Mouse (Mus musculus) forebrain, embryonic 16.5 days (tissue): ENCODE measurements around the gene Ankrd49. TPM values are rescaled to one million over a fixed set of nuclear protein-coding genes. Genes with fewer than 3 reads are reported as not detected.

Experiments
- ATAC-seq: fragments of 200-750 bp; cut with Nextera tagmentation; 2 replicates; pipeline ENCODE4 v1.8.0; 2017; ENCODE audit warnings: mild to moderate bottlenecking, moderate library complexity
- H3K27ac ChIP-seq: fragments of 300-500 bp; sonication (generic); 2 replicates; pipeline ENCODE4 v1.5.1; 2014; ENCODE audit warnings: low read length, control low read depth
- H3K27me3 ChIP-seq: fragments of 300-500 bp; sonication (generic); replicated peaks from 2 replicates; pipeline ENCODE4 v1.6.1; 2014; ENCODE audit warnings: low read length; ENCODE audit not compliant: control insufficient read depth, insufficient read depth
- H3K36me3 ChIP-seq: fragments of 300-500 bp; sonication (generic); 2 replicates; pipeline ENCODE4 v1.6.1; 2014; ENCODE audit not compliant: control insufficient read depth, insufficient read depth
- H3K4me1 ChIP-seq: fragments of 300-500 bp; sonication (generic); replicated peaks from 2 replicates; pipeline ENCODE4 v1.6.1; 2014; ENCODE audit warnings: low read length; ENCODE audit not compliant: control insufficient read depth, insufficient read depth
- H3K4me2 ChIP-seq: fragments of 300-500 bp; sonication (generic); 2 replicates; pipeline ENCODE4 v1.6.1; 2014; ENCODE audit warnings: mild to moderate bottlenecking, low read length, control low read depth
- H3K4me3 ChIP-seq: fragments of 300-500 bp; sonication (generic); replicated peaks from 2 replicates; pipeline ENCODE4 v1.5.1; 2014; ENCODE audit warnings: mild to moderate bottlenecking, low read length, control low read depth
- H3K9ac ChIP-seq: fragments of 300-500 bp; sonication (generic); replicated peaks from 2 replicates; pipeline ENCODE4 v1.6.1; 2014; ENCODE audit warnings: low read depth, low read length, control low read depth
- H3K9me3 ChIP-seq: fragments of 300-500 bp; sonication (generic); 2 replicates; pipeline ENCODE4 v1.6.1; 2016; ENCODE audit warnings: low read length; ENCODE audit not compliant: control insufficient read depth
- WGBS: fragments of 180-500 bp; shearing (Covaris S2); extraction: QIAGEN DNeasy Blood & Tissue Kit; methylation state at CpG from one replicate; pipeline ENCODE4 v1.1.7; 2014; 5-methylcytosine and 5-hydroxymethylcytosine counted together
- polyA plus RNA-seq: library from polyadenylated mRNA; unstranded; fragments of >200 nt; fragmentation: Nextera tagmentation; extraction: Ambion mirVana; gene quantifications from 2 replicates; pipeline ENCODE4 v1.2.1, GENCODE M21; 2015

Ankrd49 gene
- polyA plus RNA-seq, 1 experiment from 2014 or later = 43.7 TPM

GRCm38 (mm10) chr9:14778341-14778740 lies 6.3 kb downstream of the Ankrd49 start:
- Histone ChIP-seq H3K4me2 (no peak overlapping the region), H3K4me1 (no peaks in the 10 kb centered on the region), H3K9me3 (no peaks in the 10 kb centered on the region), H3K27me3 (no peaks in the 10 kb centered on the region), H3K9ac (no peak overlapping the region), H3K36me3 (peaks cover 14% of the 10 kb centered on the region), H3K4me3 (no peak overlapping the region), H3K27ac (no peak overlapping the region)
- WGBS = 37% methylated on average over 13 of the region's 13 CpGs
- no peak for ATAC-seq

GRCm38 (mm10) chr9:14773813-14774212 lies 10.8 kb downstream of the Ankrd49 start:
- Histone ChIP-seq H3K9ac (no peak overlapping the region), H3K4me1 (peaks cover 3% of the 10 kb centered on the region; the same call in 1 of the 2 replicates), H3K4me3 (no peak overlapping the region), H3K4me2 (no peak overlapping the region), H3K36me3 (no peaks in the 10 kb centered on the region), H3K27ac (no peak overlapping the region), H3K27me3 (no peaks in the 10 kb centered on the region), H3K9me3 (no peaks in the 10 kb centered on the region)
- ATAC-seq = no peak
- 42% methylated on average over 2 of the region's 2 CpGs for WGBS

GRCm38 (mm10) chr9:14772074-14772473 lies 12.6 kb downstream of the Ankrd49 start:
- no peaks in the 10 kb centered on the region for H3K36me3 ChIP-seq
- no peak overlapping the region for H3K27ac ChIP-seq
- H3K4me2 ChIP-seq = no peak overlapping the region
- no peak for ATAC-seq
- no peak overlapping the region for H3K4me3 ChIP-seq
- H3K4me1 ChIP-seq = peaks cover 3% of the 10 kb centered on the region; the same call in 1 of the 2 replicates
- H3K27me3 ChIP-seq = no peaks in the 10 kb centered on the region
- no peaks in the 10 kb centered on the region for H3K9me3 ChIP-seq
- WGBS = 79% methylated on average over 2 of the region's 2 CpGs
- H3K9ac ChIP-seq = no peak overlapping the region

GRCm38 (mm10) chr9:14770803-14771471 lies 13.7 kb downstream of the Ankrd49 start, which contains the start of gene 1700012B09Rik:
TSS of gene 1700012B09Rik (minus strand) at chr9:14771030.
- H3K9ac ChIP-seq = no peak within 1 kb of the TSS
- H3K9me3 ChIP-seq = no peaks in the 10 kb centered on the region
- ATAC-seq = 0 out of 2 replicates have a peak, but pooled peaks have one; percentile 31
- H3K4me3 ChIP-seq = no peak within 1 kb of the TSS
- H3K27me3 ChIP-seq = no peaks in the 10 kb centered on the region
- no peak within 1 kb of the TSS for H3K4me2 ChIP-seq
- no peak within 1 kb of the TSS for H3K27ac ChIP-seq
- H3K4me1 ChIP-seq = peaks cover 3% of the 10 kb centered on the region; the same call in 1 of the 2 replicates
- H3K36me3 ChIP-seq = no peaks in the 10 kb centered on the region
- WGBS = 14% methylated on average over 23 of the region's 23 CpGs

GRCm38 (mm10) chr9:14769811-14770210 lies 14.8 kb downstream of the Ankrd49 start:
- Histone ChIP-seq H3K4me3 (no peak overlapping the region), H3K36me3 (no peaks in the 10 kb centered on the region), H3K9ac (no peak overlapping the region), H3K4me2 (no peak overlapping the region), H3K4me1 (peaks cover 3% of the 10 kb centered on the region; the same call in 1 of the 2 replicates), H3K9me3 (no peaks in the 10 kb centered on the region), H3K27ac (no peak overlapping the region), H3K27me3 (no peaks in the 10 kb centered on the region)
- no peak for ATAC-seq
- WGBS = 68% methylated on average over 5 of the region's 6 CpGs

GRCm38 (mm10) chr9:14764765-14765164 lies 19.9 kb downstream of the Ankrd49 start:
- 26% methylated on average over 7 of the region's 7 CpGs for WGBS
- Histone ChIP-seq H3K27ac (no peak overlapping the region), H3K4me2 (no peak overlapping the region), H3K36me3 (no peaks in the 10 kb centered on the region), H3K9ac (no peak overlapping the region), H3K27me3 (no peaks in the 10 kb centered on the region), H3K9me3 (no peaks in the 10 kb centered on the region), H3K4me3 (no peak overlapping the region), H3K4me1 (no peaks in the 10 kb centered on the region)
- peak; percentile 70 for ATAC-seq

- H3K36me3 ChIP-seq = no peaks in the 10 kb centered on the region
- H3K4me3 ChIP-seq = no peak overlapping the region
- H3K9me3 ChIP-seq = no peaks in the 10 kb centered on the region
- H3K4me2 ChIP-seq = no peak overlapping the region
- no peak overlapping the region for H3K9ac ChIP-seq
- H3K27ac ChIP-seq = no peak overlapping the region
- ATAC-seq = no peak
- no peaks in the 10 kb centered on the region for H3K27me3 ChIP-seq
- H3K4me1 ChIP-seq = no peaks in the 10 kb centered on the region
These were observed 25.4 kb downstream of the Ankrd49 start for GRCm38 (mm10) chr9:14759261-14759660.

GRCm38 (mm10) chr9:14758590-14758989 lies 26.1 kb downstream of the Ankrd49 start:
- ATAC-seq = no peak
- Histone ChIP-seq H3K9ac (no peak overlapping the region), H3K36me3 (no peaks in the 10 kb centered on the region), H3K27me3 (no peaks in the 10 kb centered on the region), H3K27ac (no peak overlapping the region), H3K4me1 (no peaks in the 10 kb centered on the region), H3K9me3 (no peaks in the 10 kb centered on the region), H3K4me2 (no peak overlapping the region), H3K4me3 (no peak overlapping the region)
- 75% methylated on average over 7 of the region's 7 CpGs for WGBS

- no peak overlapping the region for H3K4me3 ChIP-seq
- no peaks in the 10 kb centered on the region for H3K9me3 ChIP-seq
- no peak overlapping the region for H3K9ac ChIP-seq
- 85% methylated on average over 3 of the region's 3 CpGs for WGBS
- H3K4me1 ChIP-seq = peaks cover 14% of the 10 kb centered on the region
- H3K27ac ChIP-seq = no peak overlapping the region
- no peak overlapping the region for H3K4me2 ChIP-seq
- no peaks in the 10 kb centered on the region for H3K36me3 ChIP-seq
- no peak for ATAC-seq
- 0 out of 2 replicates have a peak, but pooled peaks cover 2% of the 10 kb centered on the region for H3K27me3 ChIP-seq
These were observed 30.2 kb downstream of the Ankrd49 start for GRCm38 (mm10) chr9:14754469-14754868.
